Mouse (Mus musculus) liver, adult 2 months (tissue): ENCODE measurements around the gene Fam19a5. TPM values are rescaled to one million over a fixed set of nuclear protein-coding genes. Genes with fewer than 3 reads are reported as not detected.

Experiments
- DNase-seq: peaks from one replicate; pipeline ENCODE4 v3.0.0-alpha.2; 2011; ENCODE audit warnings: low read depth, low spot score; ENCODE audit errors: extremely low read depth
- H3K27ac ChIP-seq: fragments of 200-500 bp; replicated peaks from 2 replicates; pipeline ENCODE4 v1.5.1; 2012; ENCODE audit warnings: low read depth, mild to moderate bottlenecking, control low read depth, inconsistent platforms, low read length; ENCODE audit not compliant: insufficient read depth
- H3K27me3 ChIP-seq: fragments of 200-500 bp; 2 replicates; pipeline ENCODE4 v1.6.1; 2012; ENCODE audit warnings: mild to moderate bottlenecking, moderate library complexity, low read length, inconsistent platforms; ENCODE audit not compliant: control insufficient read depth, insufficient read depth
- H3K36me3 ChIP-seq: fragments of 200-500 bp; 2 replicates; pipeline ENCODE4 v1.6.1; 2012; ENCODE audit warnings: low read length, inconsistent platforms; ENCODE audit not compliant: control insufficient read depth, insufficient read depth
- H3K4me1 ChIP-seq: fragments of 200-500 bp; 2 replicates; pipeline ENCODE4 v1.6.1; 2011; ENCODE audit warnings: low read length; ENCODE audit not compliant: control insufficient read depth, insufficient read depth
- H3K4me3 ChIP-seq: fragments of 200-500 bp; 2 replicates; pipeline ENCODE4 v1.5.1; 2011; ENCODE audit warnings: low read depth, mild to moderate bottlenecking, control low read depth, low read length, moderate library complexity; ENCODE audit not compliant: insufficient read depth
- H3K79me2 ChIP-seq: fragments of 200-500 bp; 2 replicates; pipeline ENCODE4 v1.6.1; 2012; ENCODE audit warnings: inconsistent platforms, mild to moderate bottlenecking, low read length, moderate library complexity; ENCODE audit not compliant: control insufficient read depth, insufficient read depth
- H3K9ac ChIP-seq: fragments of 200-500 bp; 2 replicates; pipeline ENCODE4 v1.6.1; 2012; ENCODE audit warnings: low read depth, mild to moderate bottlenecking, control low read depth, inconsistent platforms, low read length
- CTCF ChIP-seq: fragments of 200-500 bp; IDR thresholded peaks from 2 replicates; pipeline ENCODE4 v1.5.1; 2011; ENCODE audit warnings: low read depth, low read length, control low read depth
- POLR2A ChIP-seq: fragments of 200-500 bp; IDR thresholded peaks from 2 replicates; pipeline ENCODE4 v1.6.1; 2011; ENCODE audit warnings: low read length, control low read depth; ENCODE audit not compliant: insufficient read depth; ENCODE audit errors: extremely low read depth
- WGBS: fragments of 180-500 bp; shearing (Covaris S2); methylation state at CpG from one replicate; pipeline ENCODE4 v1.1.7; 2018; 5-methylcytosine and 5-hydroxymethylcytosine counted together
- polyA plus RNA-seq: library from polyadenylated mRNA; depleted of rRNA; stranded (reverse); fragments of >200 nt; gene quantifications from 2 replicates; pipeline ENCODE4 v1.2.3, GENCODE M21; 2012
- total RNA-seq: library from RNA; depleted of rRNA; stranded (reverse); fragments of >200 nt; gene quantifications from 2 replicates; pipeline ENCODE4 v1.2.3, GENCODE M21; 2014

Gene Fam19a5
- total and polyA plus RNA-seq, 2 experiments = 0.28 to 0.65 TPM

DNA sequence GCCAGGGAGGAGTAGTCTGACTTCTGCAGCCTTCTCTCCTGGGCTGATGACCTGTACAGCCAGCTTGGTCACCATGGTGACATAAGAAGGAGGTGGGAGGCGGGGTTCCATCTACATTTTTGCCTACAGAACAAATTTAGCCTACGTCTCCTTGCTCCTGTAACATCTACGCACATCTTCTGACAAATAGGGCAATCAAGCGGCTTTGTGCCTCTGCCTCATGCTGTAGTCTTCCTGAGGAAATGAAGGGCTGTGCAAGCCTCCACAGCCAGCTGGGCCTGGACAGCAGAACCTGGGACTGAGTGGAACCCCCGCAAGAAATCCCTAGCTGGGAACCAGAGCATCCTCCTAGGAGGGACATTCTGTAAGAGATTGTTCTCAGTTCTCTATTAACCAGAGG, 35.8 kb downstream of the Fam19a5 start:
- DNase-seq = no peak
- H3K9ac ChIP-seq = no peak overlapping the region
- no peaks in the 10 kb centered on the region for H3K36me3 ChIP-seq
- H3K27me3 ChIP-seq = no peaks in the 10 kb centered on the region
- no peak overlapping the region for H3K27ac ChIP-seq
- no peaks in the 10 kb centered on the region for H3K4me1 ChIP-seq
- no peak for TF ChIP-seq POLR2A
- no peak for TF ChIP-seq CTCF
- no peak overlapping the region for H3K4me3 ChIP-seq
- WGBS = 82% methylated on average over 5 of the region's 5 CpGs
- H3K79me2 ChIP-seq = no peaks in the 10 kb centered on the region

DNA sequence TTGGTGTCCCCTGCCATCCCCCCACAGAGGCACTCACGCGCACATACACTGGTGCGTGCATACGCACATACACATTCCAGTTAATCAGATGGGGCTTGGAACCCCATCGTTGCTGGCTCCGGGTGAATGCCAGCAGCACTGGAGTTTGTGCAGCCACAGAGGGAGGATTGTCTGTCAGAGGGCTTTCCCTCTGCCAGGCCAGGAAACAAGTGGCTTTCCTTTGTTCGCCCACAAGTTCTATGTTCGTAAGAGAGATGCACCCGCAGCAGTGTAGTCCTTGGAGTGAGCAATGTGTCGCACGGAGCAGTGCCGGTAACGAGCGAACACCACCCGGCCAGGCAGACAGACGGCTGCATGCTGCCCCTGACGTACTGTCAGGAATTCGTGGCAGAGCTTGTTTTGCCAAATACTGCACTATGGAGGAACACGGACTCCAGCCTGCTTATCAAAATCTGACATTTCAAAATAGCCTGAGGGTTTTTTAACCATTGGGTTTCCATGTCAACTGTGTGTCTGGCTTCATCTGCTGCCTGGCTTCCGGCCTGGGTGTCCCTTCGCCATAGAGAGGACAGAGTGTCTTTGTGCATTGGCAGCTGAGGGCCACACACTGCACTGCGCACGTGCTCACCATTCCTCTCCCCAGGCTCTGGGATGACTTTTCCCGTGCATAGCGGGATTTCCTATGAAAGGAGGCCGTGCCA, 40.0 kb downstream of the Fam19a5 start:
- Histone ChIP-seq H3K27ac (no peak overlapping the region), H3K79me2 (no peaks in the 10 kb centered on the region), H3K27me3 (no peaks in the 10 kb centered on the region), H3K36me3 (no peaks in the 10 kb centered on the region), H3K4me1 (no peaks in the 10 kb centered on the region), H3K9ac (no peak overlapping the region), H3K4me3 (no peak overlapping the region)
- TF ChIP-seq POLR2A = no peak
- TF ChIP-seq CTCF = no peak
- WGBS = 80% methylated on average over 26 of the region's 26 CpGs
- no peak for DNase-seq

DNA sequence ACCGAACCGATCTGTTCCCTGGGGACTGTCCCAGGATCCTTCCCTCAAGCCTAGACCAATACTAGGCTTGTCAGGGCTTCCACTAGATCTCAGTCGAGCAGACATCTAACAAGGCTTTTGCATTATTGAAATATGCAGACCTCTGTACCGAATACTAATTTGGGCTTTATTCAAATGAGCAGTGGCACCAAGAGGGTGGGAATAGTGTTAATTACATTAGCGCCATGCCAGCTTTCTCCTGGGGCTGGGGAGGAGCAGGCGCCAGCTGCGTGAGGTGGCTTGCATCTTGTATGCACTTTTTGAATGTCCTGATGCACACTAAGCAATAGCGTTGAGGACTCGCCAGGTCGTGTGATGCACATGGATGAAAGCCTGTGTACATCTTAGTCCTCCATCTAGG, 46.9 kb downstream of the Fam19a5 start:
- no peak overlapping the region for H3K9ac ChIP-seq
- no peaks in the 10 kb centered on the region for H3K79me2 ChIP-seq
- no peaks in the 10 kb centered on the region for H3K4me1 ChIP-seq
- H3K27me3 ChIP-seq = no peaks in the 10 kb centered on the region
- DNase-seq = no peak
- H3K4me3 ChIP-seq = no peak overlapping the region
- TF ChIP-seq CTCF (no peak), POLR2A (no peak)
- no peak overlapping the region for H3K27ac ChIP-seq
- H3K36me3 ChIP-seq = no peaks in the 10 kb centered on the region
- WGBS = 86% methylated on average over 10 of the region's 10 CpGs

DNA sequence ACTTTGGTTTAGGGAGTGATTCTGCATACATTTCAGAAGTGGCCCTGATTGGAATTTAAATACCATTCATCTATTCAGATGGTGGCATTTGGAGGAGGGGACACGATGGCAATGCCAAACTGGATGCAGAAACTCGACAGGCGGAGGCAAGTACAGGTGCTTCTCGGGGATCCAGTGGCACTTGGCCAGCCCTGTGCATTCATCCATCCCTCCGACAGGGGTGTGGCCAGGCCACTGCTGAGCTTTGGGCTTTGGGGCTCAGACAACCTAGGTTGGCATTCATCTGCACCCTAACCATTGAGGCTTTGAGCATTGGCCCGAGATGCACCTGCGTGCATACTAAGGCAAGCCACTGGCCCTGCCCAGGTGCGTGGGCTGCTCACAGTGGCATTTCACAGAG, 52.6 kb downstream of the Fam19a5 start:
- WGBS = 83% methylated on average over 8 of the region's 8 CpGs
- H3K4me1 ChIP-seq = no peaks in the 10 kb centered on the region
- no peaks in the 10 kb centered on the region for H3K27me3 ChIP-seq
- no peaks in the 10 kb centered on the region for H3K79me2 ChIP-seq
- H3K9ac ChIP-seq = no peak overlapping the region
- no peak for DNase-seq
- no peak overlapping the region for H3K27ac ChIP-seq
- no peaks in the 10 kb centered on the region for H3K36me3 ChIP-seq
- TF ChIP-seq CTCF (no peak), POLR2A (no peak)
- H3K4me3 ChIP-seq = no peak overlapping the region

DNA sequence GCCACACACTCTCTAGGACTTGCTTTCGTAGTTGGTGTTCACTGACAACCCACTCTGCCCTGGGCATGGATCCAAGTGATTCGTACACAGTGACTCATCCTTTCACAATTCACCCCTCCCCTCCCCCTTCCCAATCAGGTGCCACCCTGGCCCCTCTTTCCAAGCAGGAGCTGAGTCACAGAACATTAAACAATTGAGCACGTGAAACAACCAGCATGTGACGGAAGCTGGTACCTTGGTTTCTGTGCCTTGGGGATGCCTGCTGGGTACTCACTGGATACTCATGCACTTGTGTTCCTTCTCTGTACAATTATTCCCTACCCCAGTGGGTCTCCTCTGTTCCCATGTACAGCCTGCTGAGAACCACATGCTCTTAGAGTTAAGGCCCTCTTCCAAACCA, 53.0 kb downstream of the Fam19a5 start:
- Histone ChIP-seq H3K27ac (no peak overlapping the region), H3K4me3 (no peak overlapping the region), H3K4me1 (no peaks in the 10 kb centered on the region), H3K36me3 (no peaks in the 10 kb centered on the region), H3K79me2 (no peaks in the 10 kb centered on the region), H3K27me3 (no peaks in the 10 kb centered on the region), H3K9ac (no peak overlapping the region)
- DNase-seq = no peak
- WGBS = 55% methylated on average over 4 of the region's 4 CpGs
- TF ChIP-seq POLR2A = no peak

DNA sequence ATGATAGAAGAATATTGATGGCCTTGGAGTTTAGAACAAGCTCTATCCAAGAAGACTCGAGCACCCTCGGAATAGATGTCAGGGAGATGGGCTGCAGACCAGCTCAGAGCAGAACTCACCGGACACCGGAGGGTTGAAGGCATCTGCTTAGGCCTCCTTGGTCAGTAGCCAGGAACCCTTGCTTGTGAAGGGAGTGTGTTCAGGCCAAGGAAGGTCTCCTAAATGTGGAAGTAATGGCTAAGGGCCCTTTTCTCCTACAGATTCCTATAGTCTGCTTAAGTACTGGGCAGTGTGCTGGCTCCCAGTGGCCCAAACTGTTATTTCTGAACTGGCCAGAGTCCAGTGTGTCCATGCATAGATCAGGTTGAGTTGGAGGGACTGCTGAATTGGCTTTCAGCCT, 53.7 kb downstream of the Fam19a5 start:
- H3K27me3 ChIP-seq = no peaks in the 10 kb centered on the region
- no peaks in the 10 kb centered on the region for H3K36me3 ChIP-seq
- H3K4me3 ChIP-seq = no peak overlapping the region
- no peaks in the 10 kb centered on the region for H3K79me2 ChIP-seq
- H3K9ac ChIP-seq = no peak overlapping the region
- no peak for TF ChIP-seq CTCF
- TF ChIP-seq POLR2A = no peak
- no peak for DNase-seq
- H3K27ac ChIP-seq = no peak overlapping the region
- 90% methylated on average over 4 of the region's 4 CpGs for WGBS
- H3K4me1 ChIP-seq = no peaks in the 10 kb centered on the region
